Mouse (Mus musculus): ENCODE results near the gene Usp13. TPM values are rescaled to one million over a fixed set of nuclear protein-coding genes. Genes with fewer than 3 reads are reported as not detected.

Usp13 gene
- polyA plus RNA-seq, 1 experiment from 2014 or later, result 7.6 TPM

GRCm38 (mm10) chr3:32965528-32965927, 148.2 kb downstream of the Usp13 start:
- DNase-seq (ENCODE audit: low spot score), result peak; percentile 42
- Histone ChIP-seq H3K4me3 (ENCODE audit: low read depth, low read length) (no peak overlapping the region), H3K36me3 (ENCODE audit: control insufficient read depth, insufficient read depth, low read length) (no peaks in the 10 kb centered on the region), H3K27me3 (ENCODE audit: control insufficient read depth, insufficient read depth, low read length) (no peaks in the 10 kb centered on the region), H3K9ac (ENCODE audit: low read length) (no peak overlapping the region), H3K4me2 (ENCODE audit: low read depth) (no peak overlapping the region), H3K27ac (ENCODE audit: low read depth, low read length) (no peak overlapping the region), H3K9me3 (ENCODE audit: control insufficient read depth, low read length) (no peaks in the 10 kb centered on the region), H3K4me1 (ENCODE audit: control insufficient read depth, insufficient read depth, low read length) (no peaks in the 10 kb centered on the region)
- WGBS, result 2% methylated on average over 2 of the region's 2 CpGs
- ATAC-seq (ENCODE audit: insufficient read depth, low FRiP score, low TSS enrichment), result no peak

GRCm38 (mm10) chr3:32968671-32969425, 151.5 kb downstream of the Usp13 start:
- Histone ChIP-seq H3K27me3 (ENCODE audit: control insufficient read depth, insufficient read depth, low read length) (no peaks in the 10 kb centered on the region), H3K4me3 (ENCODE audit: low read depth, low read length) (no peak overlapping the region), H3K9ac (ENCODE audit: low read length) (no peak overlapping the region), H3K36me3 (ENCODE audit: control insufficient read depth, insufficient read depth, low read length) (no peaks in the 10 kb centered on the region), H3K27ac (ENCODE audit: low read depth, low read length) (no peak overlapping the region), H3K4me2 (ENCODE audit: low read depth) (no peak overlapping the region), H3K4me1 (ENCODE audit: control insufficient read depth, insufficient read depth, low read length) (no peaks in the 10 kb centered on the region), H3K9me3 (ENCODE audit: control insufficient read depth, low read length) (no peaks in the 10 kb centered on the region)
- DNase-seq (ENCODE audit: low spot score) (no peak), ATAC-seq (ENCODE audit: insufficient read depth, low FRiP score, low TSS enrichment) (no peak)
- 100% methylated on average over 1 of the region's 1 CpGs for WGBS

- ATAC-seq (ENCODE audit: insufficient read depth, low FRiP score, low TSS enrichment), result no peak
- Histone ChIP-seq H3K36me3 (ENCODE audit: control insufficient read depth, insufficient read depth, low read length) (no peaks in the 10 kb centered on the region), H3K4me2 (ENCODE audit: low read depth) (no peak overlapping the region), H3K9me3 (ENCODE audit: control insufficient read depth, low read length) (no peaks in the 10 kb centered on the region), H3K27me3 (ENCODE audit: control insufficient read depth, insufficient read depth, low read length) (no peaks in the 10 kb centered on the region), H3K4me3 (ENCODE audit: low read depth, low read length) (no peak overlapping the region), H3K4me1 (ENCODE audit: control insufficient read depth, insufficient read depth, low read length) (no peaks in the 10 kb centered on the region), H3K9ac (ENCODE audit: low read length) (no peak overlapping the region), H3K27ac (ENCODE audit: low read depth, low read length) (no peak overlapping the region)
- WGBS, result 93% methylated on average over 1 of the region's 1 CpGs
- DNase-seq (ENCODE audit: low spot score), result no peak
These were observed 152.9 kb downstream of the Usp13 start for GRCm38 (mm10) chr3:32970257-32970656.

GRCm38 (mm10) chr3:32979238-32979637, 161.9 kb downstream of the Usp13 start:
- Histone ChIP-seq H3K27ac (ENCODE audit: low read depth, low read length) (no peak overlapping the region), H3K9ac (ENCODE audit: low read length) (no peak overlapping the region), H3K4me3 (ENCODE audit: low read depth, low read length) (no peak overlapping the region), H3K9me3 (ENCODE audit: control insufficient read depth, low read length) (no peaks in the 10 kb centered on the region), H3K36me3 (ENCODE audit: control insufficient read depth, insufficient read depth, low read length) (no peaks in the 10 kb centered on the region), H3K4me2 (ENCODE audit: low read depth) (no peak overlapping the region), H3K4me1 (ENCODE audit: control insufficient read depth, insufficient read depth, low read length) (peaks cover 6% of the 10 kb centered on the region), H3K27me3 (ENCODE audit: control insufficient read depth, insufficient read depth, low read length) (no peaks in the 10 kb centered on the region)
- DNase-seq (ENCODE audit: low spot score) (no peak), ATAC-seq (ENCODE audit: insufficient read depth, low FRiP score, low TSS enrichment) (no peak)
- WGBS, result 22% methylated on average over 6 of the region's 6 CpGs

GRCm38 (mm10) chr3:32979981-32980380, 162.6 kb downstream of the Usp13 start:
- DNase-seq (ENCODE audit: low spot score), result no peak

GRCm38 (mm10) chr3:32985141-32985540, 167.8 kb downstream of the Usp13 start:
- DNase-seq (ENCODE audit: low spot score), result no peak
- WGBS, result 68% methylated on average over 3 of the region's 3 CpGs

More at GRCm38 (mm10) chr3:32979981-32980380, 162.6 kb downstream of the Usp13 start:
- Histone ChIP-seq H3K36me3 (ENCODE audit: control insufficient read depth, insufficient read depth, low read length) (no peaks in the 10 kb centered on the region), H3K27me3 (ENCODE audit: control insufficient read depth, insufficient read depth, low read length) (no peaks in the 10 kb centered on the region), H3K27ac (ENCODE audit: low read depth, low read length) (no peak overlapping the region), H3K9ac (ENCODE audit: low read length) (no peak overlapping the region), H3K9me3 (ENCODE audit: control insufficient read depth, low read length) (no peaks in the 10 kb centered on the region), H3K4me3 (ENCODE audit: low read depth, low read length) (no peak overlapping the region), H3K4me1 (ENCODE audit: control insufficient read depth, insufficient read depth, low read length) (peaks cover 6% of the 10 kb centered on the region), H3K4me2 (ENCODE audit: low read depth) (no peak overlapping the region)
- WGBS, result 21% methylated on average over 4 of the region's 4 CpGs
- no peak for ATAC-seq (ENCODE audit: insufficient read depth, low FRiP score, low TSS enrichment)

More at GRCm38 (mm10) chr3:32985141-32985540, 167.8 kb downstream of the Usp13 start:
- Histone ChIP-seq H3K4me1 (ENCODE audit: control insufficient read depth, insufficient read depth, low read length) (no peaks in the 10 kb centered on the region), H3K36me3 (ENCODE audit: control insufficient read depth, insufficient read depth, low read length) (no peaks in the 10 kb centered on the region), H3K9me3 (ENCODE audit: control insufficient read depth, low read length) (no peaks in the 10 kb centered on the region), H3K27ac (ENCODE audit: low read depth, low read length) (no peak overlapping the region), H3K27me3 (ENCODE audit: control insufficient read depth, insufficient read depth, low read length) (no peaks in the 10 kb centered on the region), H3K4me2 (ENCODE audit: low read depth) (no peak overlapping the region), H3K4me3 (ENCODE audit: low read depth, low read length) (no peak overlapping the region), H3K9ac (ENCODE audit: low read length) (no peak overlapping the region)
- ATAC-seq (ENCODE audit: insufficient read depth, low FRiP score, low TSS enrichment), result no peak

Other genes starting within 250 kb of the Usp13 start
- 53.2 and 57.4 TPM in 2 replicates for gene Gnb4, start 201.0 kb upstream of the Usp13 start, polyA plus RNA-seq (2014; fragmentation: Nextera tagmentation; extraction: Ambion mirVana)
- gene Actl6a, start 111.2 kb upstream of the Usp13 start, polyA plus RNA-seq (2014; fragmentation: Nextera tagmentation; extraction: Ambion mirVana), result 233 and 237 TPM in 2 replicates
- 280 and 290 TPM in 2 replicates for gene Ndufb5, start 80.6 kb upstream of the Usp13 start, polyA plus RNA-seq (2014; fragmentation: Nextera tagmentation; extraction: Ambion mirVana)
- 38.3 and 42.1 TPM in 2 replicates for gene Mrpl47, start 79.9 kb upstream of the Usp13 start, polyA plus RNA-seq (2014; fragmentation: Nextera tagmentation; extraction: Ambion mirVana)

Measured in neural tube, embryonic 11.5 days (tissue).